Mouse (Mus musculus): ENCODE results near the gene Ccdc82. TPM values are rescaled to one million over a fixed set of nuclear protein-coding genes. Genes with fewer than 3 reads are reported as not detected.

The Ccdc82 gene
- polyA plus RNA-seq, 1 experiment = 0.21 TPM

DNA sequence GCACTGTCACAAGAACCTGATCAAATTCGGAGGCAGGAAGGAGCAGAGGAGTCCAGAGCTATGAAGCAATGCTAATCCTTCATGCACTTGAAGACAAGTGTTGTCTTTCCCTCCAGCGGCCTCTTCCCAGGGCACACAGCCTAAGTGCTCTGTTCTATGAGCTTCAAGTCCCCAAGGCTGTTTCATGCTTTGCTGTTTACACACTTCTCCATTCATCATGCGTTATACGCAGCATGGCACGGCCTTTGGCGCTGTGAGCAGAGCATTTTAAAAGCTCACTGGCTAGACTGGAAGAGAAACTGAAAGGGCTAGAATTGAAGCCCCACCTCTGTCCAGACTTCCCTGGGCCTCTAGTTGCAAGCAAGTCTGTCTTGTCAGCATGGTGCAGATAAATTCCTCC is 57.2 kb downstream of the Ccdc82 start:
- no peaks in the 10 kb centered on the region for H3K27me3 ChIP-seq (ENCODE audit: control insufficient read depth)
- no peak for TF ChIP-seq GATA1 (IDR thresholded peaks at IDR 0.05; ENCODE audit: low read length)
- no peak for TF ChIP-seq TAL1 (IDR thresholded peaks at IDR 0.05; ENCODE audit: low read length)
- no peaks in the 10 kb centered on the region for H3K9me3 ChIP-seq (ENCODE audit: control insufficient read depth, low read length)
- no peaks in the 10 kb centered on the region for H3K36me3 ChIP-seq (ENCODE audit: control insufficient read depth)
- H3K4me3 ChIP-seq (replicated peaks) = no peak overlapping the region
- H3K4me1 ChIP-seq (ENCODE audit: control insufficient read depth) = 0 out of 2 replicates have a peak, but pooled peaks cover 1% of the 10 kb centered on the region

DNA sequence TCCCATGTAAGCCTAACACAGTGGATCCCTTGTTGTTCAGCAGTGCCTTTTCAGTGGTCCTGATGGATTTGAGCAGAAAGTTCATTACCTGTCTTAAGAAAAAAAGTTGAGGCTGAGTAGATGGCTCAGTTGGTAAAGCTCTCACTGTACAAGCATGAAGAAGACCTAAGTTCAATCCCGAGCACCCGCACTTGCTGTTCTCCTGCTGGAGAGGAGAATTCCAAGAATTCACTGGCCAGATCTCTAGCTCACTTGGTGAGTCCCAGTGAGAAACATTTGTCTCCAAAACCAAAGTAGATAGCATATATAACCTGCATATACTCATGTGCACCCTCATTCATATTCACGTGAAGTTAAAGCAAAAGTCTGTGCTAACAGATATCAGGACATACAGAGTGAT is 59.7 kb downstream of the Ccdc82 start:
- Histone ChIP-seq H3K4me1 (ENCODE audit: control insufficient read depth) (0 out of 2 replicates have a peak, but pooled peaks cover 1% of the 10 kb centered on the region), H3K4me3 (replicated peaks) (no peak overlapping the region), H3K27me3 (ENCODE audit: control insufficient read depth) (no peaks in the 10 kb centered on the region), H3K36me3 (ENCODE audit: control insufficient read depth) (no peaks in the 10 kb centered on the region), H3K9me3 (ENCODE audit: control insufficient read depth, low read length) (no peaks in the 10 kb centered on the region)
- TF ChIP-seq TAL1 (IDR thresholded peaks at IDR 0.05; ENCODE audit: low read length) = no peak
- TF ChIP-seq GATA1 (IDR thresholded peaks at IDR 0.05; ENCODE audit: low read length) = no peak

DNA sequence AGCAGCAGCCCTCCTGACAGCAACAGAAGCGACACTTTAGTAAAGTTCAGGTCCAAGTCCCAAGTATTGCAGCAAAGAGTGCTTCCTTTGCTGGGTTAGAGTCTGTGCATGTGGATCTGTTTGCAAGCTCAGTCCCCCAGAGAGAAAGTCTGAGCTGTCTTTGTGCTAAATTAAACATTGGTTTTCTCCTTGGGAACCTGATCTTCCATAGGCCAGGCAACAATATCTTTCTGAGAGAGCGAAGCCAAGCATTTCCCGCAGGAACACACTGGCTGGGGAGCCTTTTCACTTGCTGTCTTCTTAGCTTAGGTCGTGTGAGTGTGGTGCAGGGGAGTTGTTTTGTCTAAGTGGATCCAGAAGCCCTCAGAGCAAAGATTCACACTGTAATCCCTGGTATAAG is 60.5 kb downstream of the Ccdc82 start:
- Histone ChIP-seq H3K36me3 (ENCODE audit: control insufficient read depth) (no peaks in the 10 kb centered on the region), H3K4me3 (replicated peaks) (no peak overlapping the region), H3K27me3 (ENCODE audit: control insufficient read depth) (no peaks in the 10 kb centered on the region), H3K4me1 (ENCODE audit: control insufficient read depth) (0 out of 2 replicates have a peak, but pooled peaks cover 1% of the 10 kb centered on the region), H3K9me3 (ENCODE audit: control insufficient read depth, low read length) (no peaks in the 10 kb centered on the region)
- TF ChIP-seq TAL1 (IDR thresholded peaks at IDR 0.05; ENCODE audit: low read length) (no peak), GATA1 (IDR thresholded peaks at IDR 0.05; ENCODE audit: low read length) (no peak)

DNA sequence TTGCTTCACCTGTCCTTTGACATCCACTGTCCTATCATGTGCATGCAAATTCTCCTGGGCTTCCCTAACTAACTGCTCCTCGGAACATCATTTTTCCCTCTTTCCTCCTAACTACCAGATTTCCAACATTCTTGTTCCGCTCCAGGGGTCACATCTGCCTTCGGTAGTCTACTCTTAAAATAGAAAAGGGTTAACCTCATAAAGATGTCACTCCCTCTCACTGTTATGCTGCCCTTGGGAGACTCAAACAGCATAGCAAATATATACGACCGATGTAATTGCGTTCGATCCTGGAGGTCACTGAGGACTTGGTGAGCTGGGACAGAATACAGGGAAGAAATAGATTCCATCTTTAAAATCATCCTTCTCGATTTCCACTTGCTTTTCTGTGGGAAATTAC is 62.0 kb downstream of the Ccdc82 start:
- no peaks in the 10 kb centered on the region for H3K9me3 ChIP-seq (ENCODE audit: control insufficient read depth, low read length)
- H3K36me3 ChIP-seq (ENCODE audit: control insufficient read depth) = no peaks in the 10 kb centered on the region
- 0 out of 2 replicates have a peak, but pooled peaks cover 1% of the 10 kb centered on the region for H3K4me1 ChIP-seq (ENCODE audit: control insufficient read depth)
- no peak overlapping the region for H3K4me3 ChIP-seq (replicated peaks)
- TF ChIP-seq GATA1 (IDR thresholded peaks at IDR 0.05; ENCODE audit: low read length) (no peak), TAL1 (IDR thresholded peaks at IDR 0.05; ENCODE audit: low read length) (no peak)
- H3K27me3 ChIP-seq (ENCODE audit: control insufficient read depth) = no peaks in the 10 kb centered on the region

DNA sequence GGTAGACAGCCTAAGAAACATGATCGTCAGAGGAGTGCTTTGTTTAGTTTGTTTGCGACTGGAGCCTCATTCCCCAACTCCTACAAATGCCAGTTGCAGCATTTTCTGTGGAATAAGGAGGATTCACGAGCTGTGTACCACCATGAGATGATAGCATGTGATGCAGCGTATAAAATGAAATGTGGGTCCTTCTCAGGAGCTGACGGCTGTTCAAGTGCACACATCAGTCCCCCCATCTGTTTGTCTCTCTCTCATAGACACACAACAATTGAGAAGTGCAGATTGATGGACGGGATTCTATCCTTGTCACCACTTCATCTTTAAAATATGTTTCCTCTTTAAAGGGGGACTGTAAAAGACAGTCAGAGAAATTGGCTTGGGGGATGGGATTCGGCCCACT is 63.1 kb downstream of the Ccdc82 start:
- H3K36me3 ChIP-seq (ENCODE audit: control insufficient read depth) = no peaks in the 10 kb centered on the region
- TF ChIP-seq GATA1 (IDR thresholded peaks at IDR 0.05; ENCODE audit: low read length) (no peak), TAL1 (IDR thresholded peaks at IDR 0.05; ENCODE audit: low read length) (no peak)
- H3K9me3 ChIP-seq (ENCODE audit: control insufficient read depth, low read length) = no peaks in the 10 kb centered on the region
- H3K4me3 ChIP-seq (replicated peaks) = no peak overlapping the region
- H3K4me1 ChIP-seq (ENCODE audit: control insufficient read depth) = no peaks in the 10 kb centered on the region
- H3K27me3 ChIP-seq (ENCODE audit: control insufficient read depth) = no peaks in the 10 kb centered on the region

DNA sequence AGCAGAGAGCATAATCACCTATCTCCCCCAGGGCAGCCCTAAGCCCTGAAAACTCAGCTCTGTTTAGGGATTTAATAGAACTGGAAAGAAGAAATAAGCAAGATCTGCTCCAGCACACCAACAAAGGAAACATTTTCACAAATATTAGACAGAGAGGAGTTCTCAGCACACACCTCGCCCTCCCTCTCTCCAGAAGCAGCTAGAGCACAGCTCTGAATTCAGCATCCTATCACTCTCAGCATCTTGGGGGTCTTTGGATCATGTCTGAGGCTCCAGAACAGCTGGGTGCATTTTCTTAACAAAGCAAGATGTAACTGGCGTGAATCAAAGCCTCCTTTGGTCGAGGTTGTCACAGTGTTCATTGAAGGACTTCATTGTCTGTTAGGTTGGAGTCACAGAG is 63.5 kb downstream of the Ccdc82 start:
- no peaks in the 10 kb centered on the region for H3K4me1 ChIP-seq (ENCODE audit: control insufficient read depth)
- TF ChIP-seq TAL1 (IDR thresholded peaks at IDR 0.05; ENCODE audit: low read length) = no peak
- TF ChIP-seq GATA1 (IDR thresholded peaks at IDR 0.05; ENCODE audit: low read length) = no peak
- no peaks in the 10 kb centered on the region for H3K9me3 ChIP-seq (ENCODE audit: control insufficient read depth, low read length)
- H3K36me3 ChIP-seq (ENCODE audit: control insufficient read depth) = no peaks in the 10 kb centered on the region
- H3K4me3 ChIP-seq (replicated peaks) = no peak overlapping the region
- no peaks in the 10 kb centered on the region for H3K27me3 ChIP-seq (ENCODE audit: control insufficient read depth)

DNA sequence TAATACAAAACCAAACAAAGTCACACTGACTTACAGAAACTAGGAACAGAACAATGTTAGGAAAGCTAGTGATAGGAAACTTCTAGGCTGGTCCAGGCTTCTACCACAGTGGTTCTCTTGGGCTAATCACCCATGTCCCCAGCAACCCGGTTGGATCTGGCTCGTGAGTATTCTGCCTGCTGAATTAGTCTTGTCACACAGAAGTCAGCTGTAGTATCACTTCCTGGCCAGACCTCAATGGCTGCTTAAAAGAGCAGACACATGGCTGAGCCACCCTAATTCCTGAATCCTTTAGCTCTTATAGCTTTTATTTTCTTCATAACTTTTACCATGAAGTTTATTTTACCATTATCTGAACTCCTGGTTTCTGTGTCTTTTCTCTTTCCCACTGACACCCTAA is 64.3 kb downstream of the Ccdc82 start:
- Histone ChIP-seq H3K36me3 (ENCODE audit: control insufficient read depth) (no peaks in the 10 kb centered on the region), H3K9me3 (ENCODE audit: control insufficient read depth, low read length) (no peaks in the 10 kb centered on the region), H3K27me3 (ENCODE audit: control insufficient read depth) (no peaks in the 10 kb centered on the region), H3K4me3 (replicated peaks) (no peak overlapping the region), H3K4me1 (ENCODE audit: control insufficient read depth) (no peaks in the 10 kb centered on the region)
- no peak for TF ChIP-seq GATA1 (IDR thresholded peaks at IDR 0.05; ENCODE audit: low read length)
- TF ChIP-seq TAL1 (IDR thresholded peaks at IDR 0.05; ENCODE audit: low read length) = no peak

DNA sequence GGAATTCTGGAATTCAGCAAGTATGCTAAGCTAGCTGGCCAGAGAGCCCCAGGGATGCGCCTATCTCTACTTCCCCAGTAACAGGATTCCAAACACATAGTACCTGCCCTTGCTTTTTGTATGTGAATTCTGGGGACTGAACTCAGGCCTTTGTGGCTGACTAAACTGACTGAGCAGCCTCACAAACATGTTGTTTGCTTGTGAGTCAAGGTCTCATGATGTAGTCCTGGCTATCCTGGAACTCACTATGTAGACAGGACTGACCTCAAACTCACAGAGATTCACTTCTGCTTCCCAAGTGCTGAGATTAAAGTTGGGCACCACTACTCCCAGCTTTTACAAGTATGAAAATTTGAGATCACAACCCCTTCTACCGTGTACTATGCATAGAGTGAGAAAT is 67.2 kb downstream of the Ccdc82 start:
- Histone ChIP-seq H3K4me1 (ENCODE audit: control insufficient read depth) (no peaks in the 10 kb centered on the region), H3K9me3 (ENCODE audit: control insufficient read depth, low read length) (no peaks in the 10 kb centered on the region), H3K27me3 (ENCODE audit: control insufficient read depth) (no peaks in the 10 kb centered on the region), H3K4me3 (replicated peaks) (no peak overlapping the region), H3K36me3 (ENCODE audit: control insufficient read depth) (no peaks in the 10 kb centered on the region)
- no peak for TF ChIP-seq TAL1 (IDR thresholded peaks at IDR 0.05; ENCODE audit: low read length)
- no peak for TF ChIP-seq GATA1 (IDR thresholded peaks at IDR 0.05; ENCODE audit: low read length)

DNA sequence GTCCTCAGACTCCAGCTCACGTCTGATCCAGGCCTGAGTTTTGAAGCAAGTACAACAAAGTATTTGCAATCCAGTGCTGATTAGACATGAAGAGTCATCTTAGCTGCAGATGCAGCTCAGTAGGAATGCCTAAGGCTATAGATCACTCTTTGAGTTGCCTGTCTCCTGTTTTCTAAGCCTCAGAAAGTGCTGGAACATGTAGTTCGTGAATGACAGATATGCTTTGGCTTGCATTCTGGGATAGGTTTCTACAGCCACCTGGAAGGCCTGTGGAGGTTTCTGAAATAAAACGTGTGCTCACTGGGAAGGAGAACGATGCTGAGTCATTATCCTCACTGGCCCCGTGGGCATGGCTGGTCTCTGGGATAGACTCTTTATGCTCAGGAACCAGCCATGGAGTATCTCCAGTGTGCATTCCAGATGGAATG is 67.8 kb downstream of the Ccdc82 start:
- Histone ChIP-seq H3K4me1 (ENCODE audit: control insufficient read depth) (no peaks in the 10 kb centered on the region), H3K36me3 (ENCODE audit: control insufficient read depth) (no peaks in the 10 kb centered on the region), H3K27me3 (ENCODE audit: control insufficient read depth) (no peaks in the 10 kb centered on the region), H3K9me3 (ENCODE audit: control insufficient read depth, low read length) (no peaks in the 10 kb centered on the region), H3K4me3 (replicated peaks) (no peak overlapping the region)
- TF ChIP-seq GATA1 (IDR thresholded peaks at IDR 0.05; ENCODE audit: low read length) = no peak
- TF ChIP-seq TAL1 (IDR thresholded peaks at IDR 0.05; ENCODE audit: low read length) = no peak

DNA sequence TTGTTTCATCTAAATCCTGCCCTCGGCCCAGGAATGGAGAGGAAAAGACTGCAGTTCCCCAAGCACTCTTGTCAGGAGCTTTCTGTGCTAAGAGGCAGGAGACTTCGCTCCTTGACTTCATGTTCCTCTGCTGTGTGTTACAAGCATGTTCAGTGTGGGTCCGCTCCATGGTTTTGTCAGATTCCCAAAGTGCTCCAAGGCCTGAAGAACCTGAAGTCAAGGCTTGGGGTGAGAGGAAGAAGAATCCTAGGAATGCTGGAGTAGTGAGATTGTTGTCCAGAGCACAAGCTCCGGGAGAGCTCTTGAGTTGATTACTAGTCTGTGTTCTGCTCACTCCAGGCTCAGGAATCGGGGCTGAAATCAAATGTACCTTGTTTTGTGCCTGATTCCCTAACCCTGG is 68.6 kb downstream of the Ccdc82 start:
- no peak for TF ChIP-seq TAL1 (IDR thresholded peaks at IDR 0.05; ENCODE audit: low read length)
- no peak for TF ChIP-seq GATA1 (IDR thresholded peaks at IDR 0.05; ENCODE audit: low read length)
- no peaks in the 10 kb centered on the region for H3K9me3 ChIP-seq (ENCODE audit: control insufficient read depth, low read length)
- no peaks in the 10 kb centered on the region for H3K27me3 ChIP-seq (ENCODE audit: control insufficient read depth)
- no peaks in the 10 kb centered on the region for H3K36me3 ChIP-seq (ENCODE audit: control insufficient read depth)
- no peak overlapping the region for H3K4me3 ChIP-seq (replicated peaks)
- H3K4me1 ChIP-seq (ENCODE audit: control insufficient read depth) = no peaks in the 10 kb centered on the region

Data from erythroblast, embryonic 14.5 days (primary cell).